Mouse (Mus musculus) heart, adult 2 months (tissue): Measurements from ENCODE around the gene Tubb4b.

ENCODE experiments used
- CTCF ChIP-seq: fragments of 200-600 bp; IDR thresholded peaks from 2 replicates; pipeline ENCODE4 v1.8.1; 2022; ENCODE audit warnings: antibody characterized with exemption, mild to moderate bottlenecking, moderate library complexity
- EP300 ChIP-seq: fragments of 200-500 bp; IDR thresholded peaks from 2 replicates; pipeline ENCODE4 v1.6.1; 2011; ENCODE audit warnings: low read depth, low read length, control low read depth; ENCODE audit not compliant: insufficient read depth
- POLR2A ChIP-seq: fragments of 200-500 bp; IDR thresholded peaks from 2 replicates; pipeline ENCODE4 v1.6.1; 2011; ENCODE audit warnings: mild to moderate bottlenecking, low read depth, low read length, control low read depth; ENCODE audit not compliant: insufficient read depth

DNA sequence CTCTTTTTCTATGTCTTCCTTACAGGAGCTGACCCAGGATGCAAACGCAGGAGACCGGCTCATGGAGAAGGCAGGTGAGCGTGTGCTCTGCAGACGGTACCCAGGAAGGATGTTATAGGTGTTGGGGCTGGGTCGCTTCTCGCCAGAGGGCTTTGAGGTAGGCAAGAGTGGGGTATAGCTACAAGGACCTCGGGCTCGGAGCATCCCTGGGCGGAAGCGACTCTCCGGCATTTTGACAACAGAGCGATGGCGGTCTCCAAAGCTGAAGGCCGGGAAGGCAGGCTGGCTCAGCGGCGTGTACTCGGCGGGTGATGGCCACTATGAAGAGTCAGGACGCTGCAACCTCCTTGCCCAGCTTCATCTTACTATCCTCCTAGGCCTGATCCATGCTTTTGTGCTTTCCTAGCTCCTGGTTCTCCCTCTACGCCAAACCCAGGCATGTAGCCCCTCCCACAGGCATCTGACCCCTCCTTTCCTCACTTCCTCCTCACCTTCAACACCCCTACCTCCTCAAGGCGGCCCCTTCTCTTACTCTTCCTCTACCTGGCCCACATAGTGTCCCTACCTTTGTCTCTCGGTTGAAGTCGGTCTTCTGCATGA lies 11.1 kb downstream of the Tubb4b start:
- no peak for TF ChIP-seq CTCF
- no peak for TF ChIP-seq EP300
- TF ChIP-seq POLR2A = no peak
